Mouse (Mus musculus) cortical plate, adult 2 months (tissue): Measurements from ENCODE around the gene Kcne1.

Experiments used
- CTCF ChIP-seq: fragments of 200-500 bp; IDR thresholded peaks from 2 replicates; pipeline ENCODE4 v1.5.1; 2011; ENCODE audit warnings: mild to moderate bottlenecking, control low read depth, low read length; ENCODE audit not compliant: insufficient read depth; ENCODE audit errors: extremely low read depth
- POLR2A ChIP-seq: fragments of 200-500 bp; IDR thresholded peaks from 2 replicates; pipeline ENCODE4 v1.6.1; 2011; ENCODE audit warnings: mild to moderate bottlenecking, low read length, control low read depth; ENCODE audit not compliant: insufficient read depth; ENCODE audit errors: extremely low read depth

- TF ChIP-seq CTCF: no peak
- TF ChIP-seq POLR2A: no peak
Measured at GRCm38 (mm10) chr16:92302506-92302905, 56.8 kb downstream of the Kcne1 start.
